Mouse (Mus musculus): ENCODE measurements around the gene Olfr1280. TPM values are rescaled to one million over a fixed set of nuclear protein-coding genes. Genes with fewer than 3 reads are reported as not detected.

Olfr1280 gene
- polyA plus RNA-seq (2014; fragmentation: Illumina TruSeq; extraction: RNeasy Lipid Tissue Mini Kit (QIAGEN cat#74804); ENCODE audit: low read depth, low replicate concordance): not detected

DNA sequence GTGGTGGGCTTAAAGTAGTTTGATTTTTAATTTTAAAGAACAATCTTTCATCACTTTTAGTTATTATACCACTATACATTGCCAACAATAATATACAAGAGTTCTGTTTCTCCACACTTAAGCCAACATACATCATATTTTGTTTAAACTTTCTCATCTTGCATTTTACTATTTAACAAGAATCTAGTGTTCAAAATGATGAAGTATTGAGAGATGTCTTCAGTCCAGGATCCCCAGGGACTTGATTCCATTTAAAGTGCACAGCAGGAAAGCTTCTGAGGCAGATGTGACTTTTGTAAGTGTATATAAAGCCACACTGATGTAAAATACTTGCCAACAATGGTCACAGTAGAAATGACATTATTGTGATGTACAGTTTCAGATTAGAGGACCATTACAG, at the start of gene Olfr1280:
Gene Olfr1280, plus strand, starts transcription at position 301 of the 400 bp plus-strand sequence.

DNA sequence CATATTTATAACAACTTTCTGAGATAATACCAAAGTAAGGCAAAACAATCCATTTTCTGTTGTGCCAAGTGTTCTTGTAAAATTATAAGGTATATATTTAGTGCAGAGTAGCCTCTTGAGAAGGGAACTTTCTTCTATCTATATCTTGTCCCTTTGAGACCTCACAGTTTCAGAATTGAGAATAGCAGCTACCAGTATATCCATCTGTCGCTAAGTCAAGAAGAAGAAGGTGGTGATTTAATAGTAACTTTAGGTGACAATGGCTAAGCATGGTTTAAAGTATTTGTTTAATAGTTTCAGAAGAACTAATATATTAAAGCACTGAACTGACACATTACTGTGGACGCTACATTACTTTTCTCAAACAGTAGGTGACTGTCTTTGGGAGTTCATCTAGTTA, 39.8 kb upstream of the Olfr1280 start, which contains the start of gene Olfr1277:
Gene Olfr1277, minus strand, starts transcription at position 101 of the 400 bp plus-strand sequence.

DNA sequence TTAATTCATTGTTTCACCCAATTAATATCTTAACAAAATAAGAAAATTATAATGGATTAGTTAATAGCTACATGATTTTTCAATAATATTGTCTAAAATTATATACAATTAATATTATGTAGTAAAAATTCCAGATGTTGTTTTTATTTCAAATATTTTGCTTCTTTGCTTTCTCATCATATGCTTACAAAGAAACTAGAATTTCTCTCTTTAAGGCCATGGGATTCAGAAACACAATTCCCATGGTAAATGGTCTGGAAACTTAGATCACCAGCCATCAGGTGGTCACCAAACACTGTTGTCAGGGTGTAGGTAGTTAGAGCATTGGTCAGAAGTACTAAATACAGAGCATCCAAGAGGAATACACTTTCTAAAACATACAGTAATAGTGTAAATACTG, 24.0 kb upstream of the Olfr1280 start, which contains the start of gene Olfr1278:
Gene Olfr1278, plus strand, starts transcription at position 301 of the 400 bp plus-strand sequence.

DNA sequence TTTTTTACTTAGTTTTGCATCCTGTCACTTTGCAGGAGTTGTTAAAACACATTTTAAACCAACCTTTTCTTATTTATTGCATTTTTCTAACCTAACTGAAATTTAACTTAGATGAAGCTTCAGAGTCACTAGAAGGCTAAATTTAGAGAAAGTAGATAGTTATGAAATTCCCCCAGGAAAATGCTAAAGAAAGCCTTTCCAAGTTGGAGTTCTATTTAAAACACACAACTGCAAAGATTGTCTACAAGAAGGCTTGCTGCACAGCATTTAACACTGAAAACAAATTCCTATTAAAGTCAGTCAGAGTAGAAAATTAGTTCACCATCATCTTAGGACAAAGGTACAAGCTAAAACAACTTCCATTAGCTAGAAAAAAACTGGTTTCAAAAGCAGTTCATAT, 13.4 kb upstream of the Olfr1280 start, which contains the start of gene Olfr1279:
Gene Olfr1279, plus strand, starts transcription at position 262 of the 400 bp plus-strand sequence.

DNA sequence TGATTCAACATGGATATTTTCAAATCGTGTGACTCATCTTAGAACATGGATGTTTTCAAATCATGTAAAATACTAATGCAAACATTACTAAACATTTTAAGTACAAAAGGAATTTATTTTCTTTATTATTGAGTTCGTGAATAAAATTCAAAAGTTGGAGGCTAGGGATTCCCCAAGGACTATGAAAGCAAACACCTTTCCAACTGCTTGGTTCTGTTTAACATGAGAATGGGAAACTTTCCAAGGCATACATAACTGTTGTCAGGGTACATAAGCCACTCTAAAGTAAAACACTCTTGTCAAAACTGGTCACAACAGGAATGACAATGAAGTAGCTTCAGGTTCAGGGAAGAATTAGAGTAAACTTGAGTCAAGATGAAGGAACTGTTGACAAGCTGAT, 12.4 kb downstream of the Olfr1280 start, which contains the start of gene Olfr1281:
Gene Olfr1281, plus strand, starts transcription at position 301 of the 400 bp plus-strand sequence.

DNA sequence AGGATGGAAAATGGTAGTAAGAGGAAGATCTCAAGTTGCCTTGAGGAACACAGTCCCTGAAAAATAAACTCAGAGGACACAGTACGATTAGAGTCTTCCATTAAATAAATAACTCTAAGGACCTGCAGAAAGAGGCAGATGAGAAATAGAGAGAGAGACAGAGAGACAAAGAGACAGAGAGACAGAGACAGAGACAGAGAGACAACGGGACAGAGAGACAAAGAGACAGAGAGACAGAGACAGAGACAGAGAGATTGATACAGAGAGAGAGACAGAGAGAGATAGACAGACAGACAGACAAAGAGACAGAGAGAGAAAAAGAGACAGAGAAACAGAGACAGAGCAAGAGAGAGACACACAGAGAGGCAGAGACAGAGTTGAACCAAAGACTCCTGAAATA, 22.2 kb downstream of the Olfr1280 start, which contains the start of gene Olfr1282:
Gene Olfr1282, minus strand, starts transcription at position 101 of the 400 bp plus-strand sequence.

DNA sequence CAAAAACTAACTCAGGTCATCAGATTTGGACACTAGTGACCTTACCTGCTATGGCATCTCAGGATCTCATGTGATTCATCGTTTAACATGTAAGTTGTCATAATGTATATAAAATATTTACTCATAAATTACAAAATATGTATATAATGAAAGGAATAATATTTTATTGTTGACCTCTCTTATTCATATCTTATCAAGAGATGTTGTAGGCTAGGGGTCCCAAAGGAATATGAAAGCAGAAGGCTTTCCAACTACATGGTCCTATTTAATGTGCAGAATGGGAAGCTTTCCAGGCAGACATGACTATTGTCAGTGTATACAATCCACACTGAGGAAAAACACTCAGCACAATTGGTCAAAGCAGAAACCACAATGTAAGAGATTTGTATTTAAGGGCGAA, 52.7 kb downstream of the Olfr1280 start, which contains the start of gene Olfr1283:
Gene Olfr1283, plus strand, starts transcription at position 301 of the 400 bp plus-strand sequence.

DNA sequence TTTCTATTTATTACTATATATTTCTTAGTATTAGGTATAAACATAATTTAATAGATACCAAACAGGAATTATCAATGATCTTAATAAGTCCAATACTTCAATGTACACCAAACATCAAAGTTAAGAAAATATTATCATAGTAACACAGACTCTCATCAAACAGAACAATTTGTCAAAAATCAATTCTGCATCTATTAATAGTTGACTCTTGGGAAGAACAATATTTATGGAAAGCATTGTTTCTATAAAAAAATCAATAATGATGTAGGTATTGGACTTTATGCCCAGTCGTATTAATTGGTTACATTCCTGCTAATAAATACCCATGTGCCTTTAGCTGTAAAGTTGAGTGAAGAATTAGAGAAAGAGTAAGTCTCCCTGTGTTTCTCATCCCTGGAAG, 61.4 kb downstream of the Olfr1280 start, which contains the start of gene Olfr1284:
Gene Olfr1284, plus strand, starts transcription at position 301 of the 400 bp plus-strand sequence.

Other genes with a start within 250 kb of the Olfr1280 start
- gene Gm13941, start 208.0 kb upstream of the Olfr1280 start, polyA plus RNA-seq (2014; fragmentation: Illumina TruSeq; extraction: RNeasy Lipid Tissue Mini Kit (QIAGEN cat#74804); ENCODE audit: low read depth, low replicate concordance): 1.8 TPM
- gene Gm15130, start 161.1 kb upstream of the Olfr1280 start, polyA plus RNA-seq (2014; fragmentation: Illumina TruSeq; extraction: RNeasy Lipid Tissue Mini Kit (QIAGEN cat#74804); ENCODE audit: low read depth, low replicate concordance): not detected
- 1.2 TPM for gene 4930430A15Rik, start 84.4 kb upstream of the Olfr1280 start, polyA plus RNA-seq (2014; fragmentation: Illumina TruSeq; extraction: RNeasy Lipid Tissue Mini Kit (QIAGEN cat#74804); ENCODE audit: low read depth, low replicate concordance)
- not detected for gene Olfr1275, start 78.7 kb upstream of the Olfr1280 start, polyA plus RNA-seq (2014; fragmentation: Illumina TruSeq; extraction: RNeasy Lipid Tissue Mini Kit (QIAGEN cat#74804); ENCODE audit: low read depth, low replicate concordance)
- not detected for gene Olfr1276, start 59.5 kb upstream of the Olfr1280 start, polyA plus RNA-seq (2014; fragmentation: Illumina TruSeq; extraction: RNeasy Lipid Tissue Mini Kit (QIAGEN cat#74804); ENCODE audit: low read depth, low replicate concordance)
- gene Olfr1277, start 39.9 kb upstream of the Olfr1280 start, polyA plus RNA-seq (2014; fragmentation: Illumina TruSeq; extraction: RNeasy Lipid Tissue Mini Kit (QIAGEN cat#74804); ENCODE audit: low read depth, low replicate concordance): not detected
- gene Olfr1278, start 23.9 kb upstream of the Olfr1280 start, polyA plus RNA-seq (2014; fragmentation: Illumina TruSeq; extraction: RNeasy Lipid Tissue Mini Kit (QIAGEN cat#74804); ENCODE audit: low read depth, low replicate concordance): not detected
- not detected for gene Olfr1279, start 13.4 kb upstream of the Olfr1280 start, polyA plus RNA-seq (2014; fragmentation: Illumina TruSeq; extraction: RNeasy Lipid Tissue Mini Kit (QIAGEN cat#74804); ENCODE audit: low read depth, low replicate concordance)
- gene Olfr1281, start 12.5 kb downstream of the Olfr1280 start, polyA plus RNA-seq (2014; fragmentation: Illumina TruSeq; extraction: RNeasy Lipid Tissue Mini Kit (QIAGEN cat#74804); ENCODE audit: low read depth, low replicate concordance): not detected
- gene Olfr1282, start 22.1 kb downstream of the Olfr1280 start, polyA plus RNA-seq (2014; fragmentation: Illumina TruSeq; extraction: RNeasy Lipid Tissue Mini Kit (QIAGEN cat#74804); ENCODE audit: low read depth, low replicate concordance): not detected
- not detected for gene Olfr1283, start 52.8 kb downstream of the Olfr1280 start, polyA plus RNA-seq (2014; fragmentation: Illumina TruSeq; extraction: RNeasy Lipid Tissue Mini Kit (QIAGEN cat#74804); ENCODE audit: low read depth, low replicate concordance)
- gene Olfr1284, start 61.5 kb downstream of the Olfr1280 start, polyA plus RNA-seq (2014; fragmentation: Illumina TruSeq; extraction: RNeasy Lipid Tissue Mini Kit (QIAGEN cat#74804); ENCODE audit: low read depth, low replicate concordance): not detected
- not detected for gene Olfr1286, start 109.1 kb downstream of the Olfr1280 start, polyA plus RNA-seq (2014; fragmentation: Illumina TruSeq; extraction: RNeasy Lipid Tissue Mini Kit (QIAGEN cat#74804); ENCODE audit: low read depth, low replicate concordance)
- not detected for gene Olfr1287, start 135.1 kb downstream of the Olfr1280 start, polyA plus RNA-seq (2014; fragmentation: Illumina TruSeq; extraction: RNeasy Lipid Tissue Mini Kit (QIAGEN cat#74804); ENCODE audit: low read depth, low replicate concordance)
- not detected for gene Olfr1288, start 160.1 kb downstream of the Olfr1280 start, polyA plus RNA-seq (2014; fragmentation: Illumina TruSeq; extraction: RNeasy Lipid Tissue Mini Kit (QIAGEN cat#74804); ENCODE audit: low read depth, low replicate concordance)
- not detected for gene Olfr1289, start 166.8 kb downstream of the Olfr1280 start, polyA plus RNA-seq (2014; fragmentation: Illumina TruSeq; extraction: RNeasy Lipid Tissue Mini Kit (QIAGEN cat#74804); ENCODE audit: low read depth, low replicate concordance)
- not detected for gene Olfr1290, start 179.8 kb downstream of the Olfr1280 start, polyA plus RNA-seq (2014; fragmentation: Illumina TruSeq; extraction: RNeasy Lipid Tissue Mini Kit (QIAGEN cat#74804); ENCODE audit: low read depth, low replicate concordance)
- gene Olfr1291-ps1, start 183.2 kb downstream of the Olfr1280 start, polyA plus RNA-seq (2014; fragmentation: Illumina TruSeq; extraction: RNeasy Lipid Tissue Mini Kit (QIAGEN cat#74804); ENCODE audit: low read depth, low replicate concordance): not detected
- gene Olfr1293-ps, start 211.2 kb downstream of the Olfr1280 start, polyA plus RNA-seq (2014; fragmentation: Illumina TruSeq; extraction: RNeasy Lipid Tissue Mini Kit (QIAGEN cat#74804); ENCODE audit: low read depth, low replicate concordance): not detected
- not detected for gene Olfr1294, start 226.3 kb downstream of the Olfr1280 start, polyA plus RNA-seq (2014; fragmentation: Illumina TruSeq; extraction: RNeasy Lipid Tissue Mini Kit (QIAGEN cat#74804); ENCODE audit: low read depth, low replicate concordance)

All from adipose tissue, adult 10 weeks (tissue).